Mouse (Mus musculus): ENCODE data around the gene Barhl1.

Barhl1 gene

GRCm38 (mm10) chr2:28859303-28859702 lies 57.2 kb downstream of the Barhl1 start:
- no peak for DNase-seq

Data from thymus, adult 18-20 months (tissue).